Mouse (Mus musculus): Measurements from ENCODE around the gene Siglece. TPM values are rescaled to one million over a fixed set of nuclear protein-coding genes. Genes with fewer than 3 reads are reported as not detected.
A peak's percentile ranks its signal among the peaks of the same experiment; 100 is the strongest.

Siglece gene
- polyA plus RNA-seq, 1 experiment from 2014 or later, result 0.16 TPM

GRCm38 (mm10) chr7:43662804-43663203 lies 2.8 kb upstream of the Siglece start:
- H3K4me1 ChIP-seq, result no peaks in the 10 kb centered on the region
- no peaks in the 10 kb centered on the region for H3K27me3 ChIP-seq (ENCODE audit: low read depth, poor library complexity, severe bottlenecking)
- no peak overlapping the region for H3K27ac ChIP-seq (replicated peaks)
- WGBS, result 83% methylated on average over 1 of the region's 1 CpGs
- H3K4me3 ChIP-seq, result no peak overlapping the region
- no peaks in the 10 kb centered on the region for H3K36me3 ChIP-seq
- no peaks in the 10 kb centered on the region for H3K9me3 ChIP-seq (replicated peaks)
- no peak for DNase-seq (ENCODE audit: low spot score)

- H3K27me3 ChIP-seq (ENCODE audit: low read depth, poor library complexity, severe bottlenecking), result no peaks in the 10 kb centered on the region
- WGBS, result 83% methylated on average over 6 of the region's 6 CpGs
- no peak overlapping the region for H3K27ac ChIP-seq (replicated peaks)
- H3K36me3 ChIP-seq, result no peaks in the 10 kb centered on the region
- no peak overlapping the region for H3K4me3 ChIP-seq
- no peaks in the 10 kb centered on the region for H3K4me1 ChIP-seq
- peaks cover 6% of the 10 kb centered on the region; the same call in 1 of the 2 replicates for H3K9me3 ChIP-seq (replicated peaks)
- DNase-seq (ENCODE audit: low spot score), result no peak
Measured at GRCm38 (mm10) chr7:43656232-43656631, 3.7 kb downstream of the Siglece start.

GRCm38 (mm10) chr7:43654519-43654918 lies 5.4 kb downstream of the Siglece start:
- no peak overlapping the region for H3K4me3 ChIP-seq
- H3K27me3 ChIP-seq (ENCODE audit: low read depth, poor library complexity, severe bottlenecking), result no peaks in the 10 kb centered on the region
- H3K27ac ChIP-seq (replicated peaks), result no peak overlapping the region
- H3K36me3 ChIP-seq, result no peaks in the 10 kb centered on the region
- peaks cover 7% of the 10 kb centered on the region; the same call in 1 of the 2 replicates for H3K9me3 ChIP-seq (replicated peaks)
- DNase-seq (ENCODE audit: low spot score), result no peak
- WGBS, result 77% methylated on average over 3 of the region's 3 CpGs
- no peaks in the 10 kb centered on the region for H3K4me1 ChIP-seq

GRCm38 (mm10) chr7:43652683-43653082 lies 7.3 kb downstream of the Siglece start:
- DNase-seq (ENCODE audit: low spot score), result no peak
- H3K27me3 ChIP-seq (ENCODE audit: low read depth, poor library complexity, severe bottlenecking), result no peaks in the 10 kb centered on the region
- no peak overlapping the region for H3K27ac ChIP-seq (replicated peaks)
- no peak overlapping the region for H3K4me3 ChIP-seq
- 92% methylated on average over 6 of the region's 6 CpGs for WGBS
- no peaks in the 10 kb centered on the region for H3K4me1 ChIP-seq
- no peaks in the 10 kb centered on the region for H3K36me3 ChIP-seq
- peaks cover 7% of the 10 kb centered on the region; the same call in 1 of the 2 replicates for H3K9me3 ChIP-seq (replicated peaks)

GRCm38 (mm10) chr7:43643046-43643652 lies 16.8 kb downstream of the Siglece start:
- Histone ChIP-seq H3K4me3 (no peak overlapping the region), H3K27me3 (ENCODE audit: low read depth, poor library complexity, severe bottlenecking) (no peaks in the 10 kb centered on the region), H3K9me3 (replicated peaks) (no peaks in the 10 kb centered on the region), H3K36me3 (no peaks in the 10 kb centered on the region), H3K4me1 (peaks cover 5% of the 10 kb centered on the region; the same call in 1 of the 2 replicates), H3K27ac (replicated peaks) (no peak overlapping the region)
- no peak for DNase-seq (ENCODE audit: low spot score)
- WGBS, result 88% methylated on average over 17 of the region's 17 CpGs

- Histone ChIP-seq H3K27ac (replicated peaks) (no peak overlapping the region), H3K36me3 (no peaks in the 10 kb centered on the region), H3K9me3 (replicated peaks) (no peaks in the 10 kb centered on the region), H3K4me1 (peaks cover 5% of the 10 kb centered on the region; the same call in 1 of the 2 replicates), H3K27me3 (ENCODE audit: low read depth, poor library complexity, severe bottlenecking) (no peaks in the 10 kb centered on the region), H3K4me3 (no peak overlapping the region)
- WGBS, result 80% methylated on average over 5 of the region's 5 CpGs
- no peak for DNase-seq (ENCODE audit: low spot score)
Measured at GRCm38 (mm10) chr7:43642587-43642986, 17.4 kb downstream of the Siglece start.

GRCm38 (mm10) chr7:43637118-43637517 lies 22.8 kb downstream of the Siglece start:
- Histone ChIP-seq H3K36me3 (no peaks in the 10 kb centered on the region), H3K27ac (replicated peaks) (no peak overlapping the region; the same call in 1 of the 2 replicates), H3K27me3 (ENCODE audit: low read depth, poor library complexity, severe bottlenecking) (no peaks in the 10 kb centered on the region), H3K4me1 (peaks cover 11% of the 10 kb centered on the region), H3K9me3 (replicated peaks) (no peaks in the 10 kb centered on the region), H3K4me3 (no peak overlapping the region)
- DNase-seq (ENCODE audit: low spot score), result no peak
- 63% methylated on average over 1 of the region's 1 CpGs for WGBS

- no peaks in the 10 kb centered on the region for H3K36me3 ChIP-seq
- WGBS, result 77% methylated on average over 2 of the region's 2 CpGs
- H3K27me3 ChIP-seq (ENCODE audit: low read depth, poor library complexity, severe bottlenecking), result no peaks in the 10 kb centered on the region
- no peaks in the 10 kb centered on the region for H3K9me3 ChIP-seq (replicated peaks)
- no peak overlapping the region for H3K27ac ChIP-seq (replicated peaks)
- H3K4me3 ChIP-seq, result no peak overlapping the region
- peaks cover 11% of the 10 kb centered on the region for H3K4me1 ChIP-seq
- DNase-seq (ENCODE audit: low spot score), result no peak
Measured at GRCm38 (mm10) chr7:43636194-43636593, 23.8 kb downstream of the Siglece start.

- H3K4me3 ChIP-seq, result no peak within 1 kb of the TSS
- DNase-seq (ENCODE audit: low spot score), result no peak
- H3K27me3 ChIP-seq (ENCODE audit: low read depth, poor library complexity, severe bottlenecking), result no peaks in the 10 kb centered on the region
- H3K4me1 ChIP-seq, result peaks cover 6% of the 10 kb centered on the region
- H3K27ac ChIP-seq (replicated peaks), result no peak within 1 kb of the TSS
- H3K9me3 ChIP-seq (replicated peaks), result no peaks in the 10 kb centered on the region
- 86% methylated on average over 6 of the region's 6 CpGs for WGBS
- H3K36me3 ChIP-seq, result no peaks in the 10 kb centered on the region
Measured at GRCm38 (mm10) chr7:43634500-43634899, 25.5 kb downstream of the Siglece start, which contains the start of gene Ceacam18. TSS of gene Ceacam18 (plus strand) at chr7:43634707.

GRCm38 (mm10) chr7:43633940-43634339 lies 26.0 kb downstream of the Siglece start:
- H3K4me3 ChIP-seq, result no peak overlapping the region
- DNase-seq (ENCODE audit: low spot score), result no peak
- no peaks in the 10 kb centered on the region for H3K36me3 ChIP-seq
- H3K27me3 ChIP-seq (ENCODE audit: low read depth, poor library complexity, severe bottlenecking), result no peaks in the 10 kb centered on the region
- WGBS, result 80% methylated on average over 4 of the region's 4 CpGs
- H3K9me3 ChIP-seq (replicated peaks), result no peaks in the 10 kb centered on the region
- H3K4me1 ChIP-seq, result peaks cover 6% of the 10 kb centered on the region
- H3K27ac ChIP-seq (replicated peaks), result no peak overlapping the region

- no peaks in the 10 kb centered on the region for H3K36me3 ChIP-seq
- H3K27me3 ChIP-seq (ENCODE audit: low read depth, poor library complexity, severe bottlenecking), result no peaks in the 10 kb centered on the region
- H3K4me1 ChIP-seq, result peaks cover 12% of the 10 kb centered on the region
- H3K27ac ChIP-seq (replicated peaks), result no peak overlapping the region
- DNase-seq (ENCODE audit: low spot score), result no peak
- no peaks in the 10 kb centered on the region for H3K9me3 ChIP-seq (replicated peaks)
- WGBS, result 87% methylated on average over 8 of the region's 8 CpGs
- H3K4me3 ChIP-seq, result no peak overlapping the region
Measured at GRCm38 (mm10) chr7:43625794-43626422, 34.1 kb downstream of the Siglece start.

GRCm38 (mm10) chr7:43625065-43625464 lies 34.9 kb downstream of the Siglece start:
- H3K4me3 ChIP-seq, result no peak overlapping the region
- DNase-seq (ENCODE audit: low spot score), result no peak
- no peaks in the 10 kb centered on the region for H3K9me3 ChIP-seq (replicated peaks)
- 57% methylated on average over 3 of the region's 3 CpGs for WGBS
- H3K27ac ChIP-seq (replicated peaks), result no peak overlapping the region
- H3K36me3 ChIP-seq, result no peaks in the 10 kb centered on the region
- no peaks in the 10 kb centered on the region for H3K27me3 ChIP-seq (ENCODE audit: low read depth, poor library complexity, severe bottlenecking)
- peaks cover 12% of the 10 kb centered on the region for H3K4me1 ChIP-seq

GRCm38 (mm10) chr7:43623819-43624218 lies 36.1 kb downstream of the Siglece start:
- Histone ChIP-seq H3K27me3 (ENCODE audit: low read depth, poor library complexity, severe bottlenecking) (no peaks in the 10 kb centered on the region), H3K9me3 (replicated peaks) (no peaks in the 10 kb centered on the region), H3K4me1 (peaks cover 12% of the 10 kb centered on the region), H3K4me3 (peak overlapping the region; percentile 26; the same call in 1 of the 2 replicates), H3K36me3 (no peaks in the 10 kb centered on the region), H3K27ac (replicated peaks) (0 out of 2 replicates have a peak overlapping the region, but pooled peaks have one; percentile 28)
- peak; percentile 18 for DNase-seq (ENCODE audit: low spot score)
- WGBS, result 20% methylated on average over 10 of the region's 10 CpGs
